Mouse (Mus musculus): Measurements from ENCODE around the gene Veph1. TPM values are rescaled to one million over a fixed set of nuclear protein-coding genes. Genes with fewer than 3 reads are reported as not detected.

Veph1 gene
- total and polyA plus RNA-seq, 3 experiments, result 0.16 TPM; not detected in 2

GRCm38 (mm10) chr3:66056912-66057311 is 239.7 kb downstream of the Veph1 start:
- DNase-seq (ENCODE audit: low spot score) (no peak), ATAC-seq (ENCODE audit: extremely low read depth, insufficient number of reproducible peaks, low FRiP score, poor library complexity, severe bottlenecking) (no peak)
- no peaks in the 10 kb centered on the region for H3K27me3 ChIP-seq (ENCODE audit: insufficient read depth, low read length)
- H3K4me1 ChIP-seq (ENCODE audit: insufficient read depth, low read depth, low read length), result peaks cover 3% of the 10 kb centered on the region; the same call in 1 of the 2 replicates
- no peaks in the 10 kb centered on the region for H3K36me3 ChIP-seq (replicated peaks)
- TF ChIP-seq GATA2 (IDR thresholded peaks at IDR 0.05; ENCODE audit: borderline replicate concordance, low read depth, low read length) (no peak), POLR2AphosphoS5 (IDR thresholded peaks at IDR 0.05; ENCODE audit: insufficient replicate concordance, low read depth, low read length) (no peak), CTCF (IDR thresholded peaks at IDR 0.05; ENCODE audit: low read depth, low read length) (no peak), TAL1 (conservative IDR thresholded peaks at IDR 0.05; ENCODE audit: low read depth, low read length) (no peak), GATA1 (IDR thresholded peaks at IDR 0.05; ENCODE audit: borderline replicate concordance, low read length) (no peak)
- no peak overlapping the region for H3K4me3 ChIP-seq (ENCODE audit: low read depth, low read length)
- no peaks in the 10 kb centered on the region for H3K9me3 ChIP-seq (replicated peaks)

- peaks cover 3% of the 10 kb centered on the region; the same call in 1 of the 2 replicates for H3K4me1 ChIP-seq (ENCODE audit: insufficient read depth, low read depth, low read length)
- H3K36me3 ChIP-seq (replicated peaks), result no peaks in the 10 kb centered on the region
- no peaks in the 10 kb centered on the region for H3K27me3 ChIP-seq (ENCODE audit: insufficient read depth, low read length)
- no peak for ATAC-seq (ENCODE audit: extremely low read depth, insufficient number of reproducible peaks, low FRiP score, poor library complexity, severe bottlenecking)
- H3K9me3 ChIP-seq (replicated peaks), result no peaks in the 10 kb centered on the region
- no peak for DNase-seq (ENCODE audit: low spot score)
- TF ChIP-seq TAL1 (conservative IDR thresholded peaks at IDR 0.05; ENCODE audit: low read depth, low read length) (no peak), GATA1 (IDR thresholded peaks at IDR 0.05; ENCODE audit: borderline replicate concordance, low read length) (no peak), GATA2 (IDR thresholded peaks at IDR 0.05; ENCODE audit: borderline replicate concordance, low read depth, low read length) (no peak), POLR2AphosphoS5 (IDR thresholded peaks at IDR 0.05; ENCODE audit: insufficient replicate concordance, low read depth, low read length) (no peak), CTCF (IDR thresholded peaks at IDR 0.05; ENCODE audit: low read depth, low read length) (no peak)
- H3K4me3 ChIP-seq (ENCODE audit: low read depth, low read length), result no peak overlapping the region
These were observed 241.0 kb downstream of the Veph1 start for GRCm38 (mm10) chr3:66055652-66056051.

DNA sequence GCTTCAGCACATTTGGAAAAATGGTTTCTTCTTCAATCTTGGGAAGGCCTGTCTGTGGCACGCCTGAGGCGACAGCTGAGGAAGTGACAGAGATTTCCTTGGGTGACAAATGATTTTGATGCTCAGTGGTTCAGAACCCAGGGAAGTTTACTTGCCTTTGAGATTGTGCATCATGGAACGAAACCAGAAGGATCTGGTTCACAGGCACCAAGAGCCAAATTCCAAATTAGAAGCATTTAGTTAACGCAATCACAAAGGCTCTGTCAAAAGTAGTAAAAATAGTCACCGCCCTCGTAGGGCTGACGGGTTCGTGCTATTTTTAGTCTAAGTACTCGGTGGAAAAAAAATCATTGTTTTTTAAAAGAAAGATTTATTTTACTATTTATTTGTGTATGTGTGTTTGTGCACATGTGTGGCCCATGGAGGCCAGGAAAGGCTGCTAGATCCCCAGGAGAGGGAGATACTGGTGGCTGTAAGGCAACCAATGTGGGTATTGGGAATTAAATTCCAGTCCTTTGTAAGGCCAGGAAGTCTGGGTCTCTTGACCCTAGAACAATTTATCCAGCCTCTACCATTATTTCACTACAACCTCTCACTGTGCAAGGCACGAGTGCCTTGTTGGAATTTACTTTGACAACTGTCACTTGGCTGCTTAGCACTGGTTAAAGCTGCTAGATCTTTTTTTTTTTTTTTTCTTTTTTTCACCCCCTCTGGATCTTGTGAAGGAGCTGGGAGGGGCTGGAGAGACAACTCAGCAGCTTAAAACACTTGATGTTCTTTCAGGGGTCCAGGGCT is 246.3 kb downstream of the Veph1 start:
- H3K27me3 ChIP-seq (ENCODE audit: insufficient read depth, low read length), result no peaks in the 10 kb centered on the region
- DNase-seq (ENCODE audit: low spot score) (no peak), ATAC-seq (ENCODE audit: extremely low read depth, insufficient number of reproducible peaks, low FRiP score, poor library complexity, severe bottlenecking) (no peak)

GRCm38 (mm10) chr3:66040857-66041494 is 255.7 kb downstream of the Veph1 start:
- H3K9me3 ChIP-seq (replicated peaks), result no peaks in the 10 kb centered on the region
- no peaks in the 10 kb centered on the region for H3K4me1 ChIP-seq (ENCODE audit: insufficient read depth, low read depth, low read length)
- H3K36me3 ChIP-seq (replicated peaks), result no peaks in the 10 kb centered on the region
- no peak overlapping the region for H3K4me3 ChIP-seq (ENCODE audit: low read depth, low read length)
- no peak for DNase-seq (ENCODE audit: low spot score)
- TF ChIP-seq TAL1 (conservative IDR thresholded peaks at IDR 0.05; ENCODE audit: low read depth, low read length), result no peak
- no peak for TF ChIP-seq GATA1 (IDR thresholded peaks at IDR 0.05; ENCODE audit: borderline replicate concordance, low read length)
- no peak for TF ChIP-seq CTCF (IDR thresholded peaks at IDR 0.05; ENCODE audit: low read depth, low read length)
- TF ChIP-seq GATA2 (IDR thresholded peaks at IDR 0.05; ENCODE audit: borderline replicate concordance, low read depth, low read length), result no peak
- TF ChIP-seq POLR2AphosphoS5 (IDR thresholded peaks at IDR 0.05; ENCODE audit: insufficient replicate concordance, low read depth, low read length), result no peak
- H3K27me3 ChIP-seq (ENCODE audit: insufficient read depth, low read length), result no peaks in the 10 kb centered on the region
- no peak for ATAC-seq (ENCODE audit: extremely low read depth, insufficient number of reproducible peaks, low FRiP score, poor library complexity, severe bottlenecking)

More for the DNA sequence above, 246.3 kb downstream of the Veph1 start:
- no peaks in the 10 kb centered on the region for H3K9me3 ChIP-seq (replicated peaks)
- no peaks in the 10 kb centered on the region for H3K36me3 ChIP-seq (replicated peaks)
- TF ChIP-seq POLR2AphosphoS5 (IDR thresholded peaks at IDR 0.05; ENCODE audit: insufficient replicate concordance, low read depth, low read length) (no peak), TAL1 (conservative IDR thresholded peaks at IDR 0.05; ENCODE audit: low read depth, low read length) (no peak), GATA2 (IDR thresholded peaks at IDR 0.05; ENCODE audit: borderline replicate concordance, low read depth, low read length) (no peak)
- no peaks in the 10 kb centered on the region for H3K4me1 ChIP-seq (ENCODE audit: insufficient read depth, low read depth, low read length)
- no peak overlapping the region for H3K4me3 ChIP-seq (ENCODE audit: low read depth, low read length)

- Histone ChIP-seq H3K9me3 (replicated peaks) (no peaks in the 10 kb centered on the region), H3K4me1 (ENCODE audit: insufficient read depth, low read depth, low read length) (no peaks in the 10 kb centered on the region), H3K27me3 (ENCODE audit: insufficient read depth, low read length) (no peaks in the 10 kb centered on the region), H3K36me3 (replicated peaks) (no peaks in the 10 kb centered on the region), H3K4me3 (ENCODE audit: low read depth, low read length) (no peak overlapping the region)
- ATAC-seq (ENCODE audit: extremely low read depth, insufficient number of reproducible peaks, low FRiP score, poor library complexity, severe bottlenecking) (no peak), DNase-seq (ENCODE audit: low spot score) (no peak)
- no peak for TF ChIP-seq TAL1 (conservative IDR thresholded peaks at IDR 0.05; ENCODE audit: low read depth, low read length)
- no peak for TF ChIP-seq GATA1 (IDR thresholded peaks at IDR 0.05; ENCODE audit: borderline replicate concordance, low read length)
- TF ChIP-seq CTCF (IDR thresholded peaks at IDR 0.05; ENCODE audit: low read depth, low read length), result no peak
- no peak for TF ChIP-seq POLR2AphosphoS5 (IDR thresholded peaks at IDR 0.05; ENCODE audit: insufficient replicate concordance, low read depth, low read length)
- TF ChIP-seq GATA2 (IDR thresholded peaks at IDR 0.05; ENCODE audit: borderline replicate concordance, low read depth, low read length), result no peak
These were observed 261.4 kb downstream of the Veph1 start for GRCm38 (mm10) chr3:66035226-66035625.

- TF ChIP-seq GATA2 (IDR thresholded peaks at IDR 0.05; ENCODE audit: borderline replicate concordance, low read depth, low read length) (no peak), GATA1 (IDR thresholded peaks at IDR 0.05; ENCODE audit: borderline replicate concordance, low read length) (no peak), TAL1 (conservative IDR thresholded peaks at IDR 0.05; ENCODE audit: low read depth, low read length) (no peak), CTCF (IDR thresholded peaks at IDR 0.05; ENCODE audit: low read depth, low read length) (no peak), POLR2AphosphoS5 (IDR thresholded peaks at IDR 0.05; ENCODE audit: insufficient replicate concordance, low read depth, low read length) (no peak)
- Histone ChIP-seq H3K36me3 (replicated peaks) (no peaks in the 10 kb centered on the region), H3K9me3 (replicated peaks) (no peaks in the 10 kb centered on the region), H3K4me3 (ENCODE audit: low read depth, low read length) (no peak overlapping the region), H3K27me3 (ENCODE audit: insufficient read depth, low read length) (no peaks in the 10 kb centered on the region), H3K4me1 (ENCODE audit: insufficient read depth, low read depth, low read length) (no peaks in the 10 kb centered on the region)
- DNase-seq (ENCODE audit: low spot score) (no peak), ATAC-seq (ENCODE audit: extremely low read depth, insufficient number of reproducible peaks, low FRiP score, poor library complexity, severe bottlenecking) (no peak)
These were observed 263.3 kb downstream of the Veph1 start for GRCm38 (mm10) chr3:66033346-66033745.
